Mouse (Mus musculus) neural tube, embryonic 15.5 days (tissue): ENCODE data around the gene Dnajc12. TPM values are rescaled to one million over a fixed set of nuclear protein-coding genes. Genes with fewer than 3 reads are reported as not detected.
A peak's percentile ranks its signal among the peaks of the same experiment; 100 is the strongest.

Source experiments
- ATAC-seq: fragments of 200-750 bp; cut with Nextera tagmentation; 2 replicates; pipeline ENCODE4 v1.8.0; 2017; ENCODE audit warnings: mild to moderate bottlenecking, moderate TSS enrichment, moderate library complexity; ENCODE audit not compliant: low FRiP score
- H3K27ac ChIP-seq: fragments of 300-500 bp; sonication (generic); replicated peaks from 2 replicates; pipeline ENCODE4 v1.5.1; 2015; ENCODE audit warnings: mild to moderate bottlenecking, inconsistent platforms
- H3K27me3 ChIP-seq: fragments of 300-500 bp; sonication (generic); replicated peaks from 2 replicates; pipeline ENCODE4 v1.6.1; 2015; ENCODE audit warnings: inconsistent platforms
- H3K36me3 ChIP-seq: fragments of 300-500 bp; sonication (generic); 2 replicates; pipeline ENCODE4 v1.6.1; 2015; ENCODE audit warnings: inconsistent platforms
- H3K4me1 ChIP-seq: fragments of 300-500 bp; sonication (generic); 2 replicates; pipeline ENCODE4 v1.6.1; 2015; ENCODE audit warnings: inconsistent platforms
- H3K4me2 ChIP-seq: fragments of 300-500 bp; sonication (generic); 2 replicates; pipeline ENCODE4 v1.6.1; 2015; ENCODE audit warnings: inconsistent platforms, mild to moderate bottlenecking, moderate library complexity
- H3K4me3 ChIP-seq: fragments of 300-500 bp; sonication (generic); replicated peaks from 2 replicates; pipeline ENCODE4 v1.5.1; 2015; ENCODE audit warnings: mild to moderate bottlenecking, inconsistent platforms
- H3K9ac ChIP-seq: fragments of 300-500 bp; sonication (generic); replicated peaks from 2 replicates; pipeline ENCODE4 v1.6.1; 2015; ENCODE audit warnings: mild to moderate bottlenecking, inconsistent platforms
- H3K9me3 ChIP-seq: fragments of 300-500 bp; sonication (generic); replicated peaks from 2 replicates; pipeline ENCODE4 v1.6.1; 2016; ENCODE audit warnings: inconsistent platforms
- WGBS: fragments of 180-500 bp; shearing (Covaris S2); methylation state at CpG from one replicate; pipeline ENCODE4 v1.1.7; 2015; ENCODE audit warnings: mixed read lengths; 5-methylcytosine and 5-hydroxymethylcytosine counted together
- polyA plus RNA-seq: library from polyadenylated mRNA; unstranded; fragments of >200 nt; fragmentation: Nextera tagmentation; extraction: Ambion mirVana; gene quantifications from 2 replicates; pipeline ENCODE4 v1.2.1, GENCODE M21; 2015

Gene Dnajc12
- polyA plus RNA-seq, 1 experiment from 2014 or later: 27.5 TPM

DNA sequence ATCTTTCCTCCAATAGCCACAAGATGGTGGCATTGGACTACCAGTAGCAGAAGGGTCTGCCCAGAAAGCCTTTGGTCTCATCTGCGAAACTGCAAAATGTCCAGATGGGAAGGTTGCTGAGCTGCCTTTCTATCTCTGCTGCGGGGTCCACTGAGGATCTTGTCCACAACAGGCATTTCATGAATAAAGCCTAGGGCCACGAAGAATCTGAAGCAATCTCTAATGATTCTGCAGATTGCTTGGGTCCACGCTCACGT lies 40.4 kb downstream of the Dnajc12 start:
- Histone ChIP-seq H3K4me1 (no peaks in the 10 kb centered on the region), H3K27ac (no peak overlapping the region), H3K9me3 (no peaks in the 10 kb centered on the region), H3K27me3 (no peaks in the 10 kb centered on the region), H3K36me3 (no peaks in the 10 kb centered on the region), H3K4me2 (no peak overlapping the region), H3K4me3 (no peak overlapping the region), H3K9ac (no peak overlapping the region)
- ATAC-seq: peak; percentile 41; the same call in 1 of the 2 replicates
- WGBS: 72% methylated on average over 5 of the region's 5 CpGs

DNA sequence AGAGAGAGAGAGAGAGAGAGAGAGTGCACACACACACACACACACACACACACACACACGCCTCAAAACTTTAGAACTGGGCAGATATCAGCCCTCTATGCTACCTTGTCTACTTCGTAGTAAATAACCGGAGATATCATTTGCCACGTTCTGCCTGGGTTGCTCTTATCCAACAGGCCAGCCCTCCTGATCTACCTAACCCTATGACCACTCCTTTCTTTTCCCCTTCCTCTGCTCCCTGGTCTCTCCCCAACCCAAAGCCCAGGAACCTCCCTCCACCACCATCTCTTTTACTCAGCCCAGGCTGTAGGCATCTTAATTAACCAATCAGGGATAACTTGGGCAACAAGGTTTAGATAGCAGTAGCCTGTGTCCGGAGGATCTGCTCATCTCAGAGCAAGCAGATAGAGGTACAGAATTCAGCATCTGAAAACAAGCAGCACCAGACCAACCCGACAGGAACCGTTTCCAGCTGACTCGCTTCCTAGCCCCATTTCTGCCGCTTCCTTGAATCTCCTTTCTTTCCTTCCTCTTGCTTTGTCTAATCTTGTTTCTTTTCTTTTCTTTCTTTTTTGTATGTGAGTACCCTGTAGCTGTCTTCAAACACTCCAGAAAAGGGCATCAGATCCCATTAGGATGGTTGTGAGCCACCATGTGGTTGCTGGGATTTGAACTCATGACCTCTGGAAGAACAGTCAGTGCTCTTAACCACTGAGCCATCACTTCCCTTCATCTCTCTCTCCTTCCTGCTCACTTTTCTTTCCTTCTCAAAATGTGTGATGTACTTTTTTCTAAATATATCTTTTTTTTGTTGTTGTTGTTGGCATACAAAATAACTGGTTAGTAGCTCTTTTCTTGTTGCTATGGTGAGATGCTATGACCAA lies 41.6 kb downstream of the Dnajc12 start:
- Histone ChIP-seq H3K4me3 (no peak overlapping the region), H3K4me2 (no peak overlapping the region), H3K27ac (no peak overlapping the region), H3K9me3 (no peaks in the 10 kb centered on the region), H3K9ac (no peak overlapping the region), H3K27me3 (no peaks in the 10 kb centered on the region), H3K4me1 (peaks cover 6% of the 10 kb centered on the region; the same call in 1 of the 2 replicates), H3K36me3 (no peaks in the 10 kb centered on the region)
- ATAC-seq: no peak
- 86% methylated on average over 9 of the region's 9 CpGs for WGBS

DNA sequence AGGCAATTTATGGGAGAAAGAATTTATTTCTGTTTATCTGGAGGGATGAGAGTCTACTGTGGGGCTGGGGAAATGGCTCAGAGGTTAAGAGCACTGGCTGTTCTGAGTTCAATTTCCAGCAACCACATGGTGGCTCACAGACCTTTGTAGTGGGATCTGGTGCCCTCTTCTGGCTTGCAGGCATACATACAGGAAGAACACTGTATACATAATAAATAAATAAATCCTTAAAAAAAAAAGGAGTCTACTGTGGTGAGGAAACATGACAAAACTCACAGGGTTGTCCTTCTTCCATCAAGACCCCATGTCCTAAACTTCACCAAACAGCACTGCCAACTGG lies 42.2 kb downstream of the Dnajc12 start:
- ATAC-seq: no peak

DNA sequence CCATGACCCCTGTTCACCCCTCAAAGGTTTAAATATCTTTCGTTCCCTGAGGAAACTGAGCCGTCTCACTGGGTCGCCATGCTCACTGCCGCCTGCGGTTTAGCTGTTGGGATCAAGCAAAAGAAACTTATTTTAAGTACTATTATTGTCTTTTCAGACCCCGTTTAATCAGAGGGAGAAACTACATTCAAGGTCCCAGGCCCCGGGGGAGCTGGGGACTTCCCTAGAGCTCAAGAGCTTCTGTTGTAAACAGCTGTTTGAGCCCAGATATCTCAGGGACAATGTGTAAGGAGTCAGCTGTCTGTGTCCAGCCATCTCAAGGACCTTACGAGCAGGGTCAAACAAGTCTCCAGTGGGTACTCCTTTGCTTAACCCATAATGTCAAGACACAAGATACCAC lies 44.9 kb downstream of the Dnajc12 start:
- peaks cover 6% of the 10 kb centered on the region; the same call in 1 of the 2 replicates for H3K4me1 ChIP-seq
- 85% methylated on average over 8 of the region's 8 CpGs for WGBS
- no peak overlapping the region for H3K4me2 ChIP-seq
- H3K36me3 ChIP-seq: no peaks in the 10 kb centered on the region
- ATAC-seq: no peak
- H3K9ac ChIP-seq: no peak overlapping the region
- no peaks in the 10 kb centered on the region for H3K27me3 ChIP-seq
- H3K27ac ChIP-seq: no peak overlapping the region
- H3K4me3 ChIP-seq: no peak overlapping the region
- no peaks in the 10 kb centered on the region for H3K9me3 ChIP-seq

More for the DNA sequence above, 42.2 kb downstream of the Dnajc12 start:
- Histone ChIP-seq H3K27me3 (no peaks in the 10 kb centered on the region), H3K27ac (no peak overlapping the region), H3K9me3 (no peaks in the 10 kb centered on the region), H3K4me3 (no peak overlapping the region), H3K9ac (no peak overlapping the region), H3K36me3 (no peaks in the 10 kb centered on the region), H3K4me2 (no peak overlapping the region), H3K4me1 (peaks cover 6% of the 10 kb centered on the region; the same call in 1 of the 2 replicates)

DNA sequence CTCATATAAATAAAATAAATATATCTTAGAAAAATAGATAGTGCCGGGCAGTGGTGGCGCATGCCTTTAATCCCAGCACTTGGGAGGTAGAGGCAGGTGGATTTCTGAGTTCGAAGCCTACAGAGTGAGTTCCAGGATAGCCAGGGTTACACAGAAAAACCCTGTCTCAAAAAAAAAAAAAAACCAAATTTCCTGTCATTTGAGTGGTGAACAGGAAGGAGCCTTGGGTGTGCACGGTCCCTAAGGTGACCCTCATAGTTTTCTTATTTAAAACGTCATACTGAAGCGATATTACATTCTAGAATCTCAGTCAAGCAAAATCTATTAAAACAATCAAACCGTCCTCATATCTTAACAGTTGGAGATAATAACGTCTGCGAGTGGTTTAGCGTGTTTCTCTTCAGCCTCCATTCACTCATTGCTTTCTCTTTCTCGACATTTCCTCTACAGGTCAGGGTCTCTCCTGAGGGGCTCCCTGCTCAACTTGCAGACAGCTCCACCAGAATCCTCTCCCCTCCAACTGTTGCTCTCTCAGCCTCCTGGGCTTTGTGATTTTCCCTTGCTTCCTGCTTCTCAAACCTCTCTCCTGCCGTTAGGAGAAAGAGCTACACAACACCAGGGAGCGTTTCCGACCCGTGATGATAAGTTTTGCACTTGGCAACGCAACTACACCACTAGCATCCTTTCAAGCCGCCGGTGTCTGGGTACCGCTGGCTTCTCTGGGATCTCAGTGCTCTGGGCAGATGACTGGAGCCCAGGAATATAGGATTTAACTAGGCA lies 46.2 kb downstream of the Dnajc12 start:
- no peak; the same call in 1 of the 2 replicates for ATAC-seq
- Histone ChIP-seq H3K4me1 (peaks cover 6% of the 10 kb centered on the region; the same call in 1 of the 2 replicates), H3K27ac (peak overlapping the region; percentile 48), H3K4me2 (peak overlapping the region; percentile 80), H3K9ac (peak overlapping the region; percentile 56), H3K36me3 (no peaks in the 10 kb centered on the region), H3K4me3 (peak overlapping the region; percentile 74), H3K9me3 (no peaks in the 10 kb centered on the region), H3K27me3 (no peaks in the 10 kb centered on the region)
- WGBS: 27% methylated on average over 19 of the region's 19 CpGs

DNA sequence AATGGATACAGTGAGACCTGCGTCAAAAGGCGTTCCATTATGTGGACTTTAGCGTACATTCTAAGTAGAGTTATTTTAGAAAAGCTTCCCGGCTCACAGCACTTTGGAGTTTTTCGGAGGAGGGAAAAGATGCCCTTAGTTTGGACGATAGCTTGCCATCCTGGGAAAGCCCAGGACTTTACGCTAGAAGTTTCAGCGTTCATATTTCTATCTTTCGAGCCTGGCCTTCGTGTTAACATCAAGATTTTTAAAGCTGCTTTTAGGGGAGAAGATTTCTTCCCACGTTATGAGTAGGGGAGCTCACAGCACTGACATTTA lies 46.7 kb downstream of the Dnajc12 start:
- Histone ChIP-seq H3K9me3 (no peaks in the 10 kb centered on the region), H3K27me3 (no peaks in the 10 kb centered on the region), H3K4me3 (peak overlapping the region; percentile 74), H3K4me1 (peaks cover 6% of the 10 kb centered on the region; the same call in 1 of the 2 replicates), H3K36me3 (no peaks in the 10 kb centered on the region), H3K9ac (peak overlapping the region; percentile 56), H3K27ac (peak overlapping the region; percentile 48), H3K4me2 (peak overlapping the region; percentile 80)
- no peak for ATAC-seq
- WGBS: 2% methylated on average over 11 of the region's 11 CpGs

DNA sequence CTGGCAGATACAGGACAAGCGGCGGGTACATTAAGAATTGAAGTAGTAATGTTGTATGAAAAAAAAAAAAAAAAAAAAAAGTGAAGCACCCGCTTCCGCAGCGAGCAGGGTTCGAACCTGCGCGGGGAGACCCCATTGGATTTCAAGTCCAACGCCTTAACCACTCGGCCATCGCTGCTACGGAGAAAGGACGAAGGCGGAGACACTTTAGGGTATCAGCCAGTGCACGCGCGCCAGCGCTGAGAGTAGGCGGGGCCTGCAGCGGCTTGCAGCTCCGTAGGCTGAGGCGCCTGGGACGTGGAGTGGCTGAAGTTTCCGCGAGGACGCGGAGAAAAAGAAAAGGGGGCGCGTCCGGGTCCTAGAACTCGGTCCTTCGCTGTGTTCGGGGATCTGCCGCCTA lies 47.1 kb downstream of the Dnajc12 start:
- Histone ChIP-seq H3K9ac (peak overlapping the region; percentile 56), H3K27me3 (no peaks in the 10 kb centered on the region), H3K9me3 (no peaks in the 10 kb centered on the region), H3K4me1 (peaks cover 6% of the 10 kb centered on the region; the same call in 1 of the 2 replicates), H3K36me3 (no peaks in the 10 kb centered on the region), H3K27ac (peak overlapping the region; percentile 83), H3K4me3 (peak overlapping the region; percentile 74), H3K4me2 (peak overlapping the region; percentile 80)
- ATAC-seq: peak; percentile 94
- under 1% methylated on average over 34 of the region's 34 CpGs for WGBS

DNA sequence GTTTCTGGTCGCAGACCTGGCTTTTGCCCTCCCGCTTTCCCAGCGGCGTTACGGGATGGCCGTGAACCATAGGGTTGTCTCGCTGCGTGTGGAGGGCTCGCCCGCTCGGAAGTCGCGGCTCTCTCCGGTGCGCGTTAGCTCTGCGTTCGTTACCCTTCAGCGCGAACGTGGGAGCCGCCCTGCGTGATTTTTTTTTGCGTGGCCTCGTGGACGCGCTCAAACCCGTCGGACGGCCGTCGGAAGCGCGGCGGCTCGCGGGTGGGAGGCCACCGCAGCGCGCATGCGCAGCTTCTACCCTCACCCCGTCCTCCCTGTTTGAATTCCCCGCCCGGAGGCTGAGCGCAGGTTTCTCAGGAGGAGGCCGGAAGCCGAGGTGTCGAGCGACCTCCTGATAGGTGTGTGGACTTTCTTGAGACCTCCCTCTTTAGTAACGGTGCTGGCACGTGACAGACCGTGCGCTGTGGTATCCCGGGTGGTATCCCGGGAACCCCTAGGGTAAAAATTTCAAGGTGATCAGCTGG lies 47.6 kb downstream of the Dnajc12 start, which contains the start of gene Ctnna3:
Ctnna3 (plus strand) TSS at position 314 of the 521 bp plus-strand sequence.
- Histone ChIP-seq H3K4me1 (peaks cover 6% of the 10 kb centered on the region; the same call in 1 of the 2 replicates), H3K36me3 (no peaks in the 10 kb centered on the region), H3K4me2 (peak within 1 kb of the TSS; percentile 80), H3K4me3 (peak within 1 kb of the TSS; percentile 74), H3K9ac (peak within 1 kb of the TSS; percentile 56), H3K27me3 (no peaks in the 10 kb centered on the region), H3K9me3 (no peaks in the 10 kb centered on the region), H3K27ac (peak within 1 kb of the TSS; percentile 83)
- WGBS: under 1% methylated on average over 55 of the region's 55 CpGs
- peak; percentile 97 for ATAC-seq

DNA sequence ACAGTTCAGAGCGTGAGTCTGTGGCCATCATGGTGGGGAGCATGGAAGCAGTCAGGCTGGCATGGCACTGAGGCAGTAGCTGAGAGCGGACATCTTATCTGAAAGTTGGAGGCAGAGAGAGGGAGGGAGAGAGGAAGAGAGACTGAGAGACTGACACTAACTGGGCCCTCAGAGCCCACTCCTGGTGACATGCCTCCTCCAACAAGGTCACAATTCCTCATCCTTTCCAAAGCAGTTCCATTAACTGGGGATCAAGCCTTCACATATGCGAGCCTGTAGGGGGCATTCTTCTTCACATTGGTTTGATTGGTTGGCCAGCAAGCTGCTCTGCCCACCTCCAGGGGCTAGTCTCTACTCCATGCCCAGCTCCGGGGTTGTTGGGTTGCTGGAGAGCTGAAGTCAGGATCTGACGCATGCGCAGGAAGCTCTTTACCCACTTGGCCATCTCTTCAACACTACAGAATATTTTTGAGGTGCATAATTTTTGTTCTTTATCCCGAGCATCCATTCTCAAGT lies 49.0 kb downstream of the Dnajc12 start:
- H3K27me3 ChIP-seq: no peaks in the 10 kb centered on the region
- H3K4me3 ChIP-seq: no peak overlapping the region
- H3K9ac ChIP-seq: no peak overlapping the region
- no peaks in the 10 kb centered on the region for H3K9me3 ChIP-seq
- no peak overlapping the region for H3K27ac ChIP-seq
- 92% methylated on average over 7 of the region's 7 CpGs for WGBS
- no peak for ATAC-seq
- H3K4me2 ChIP-seq: no peak overlapping the region
- peaks cover 6% of the 10 kb centered on the region; the same call in 1 of the 2 replicates for H3K4me1 ChIP-seq
- H3K36me3 ChIP-seq: no peaks in the 10 kb centered on the region

DNA sequence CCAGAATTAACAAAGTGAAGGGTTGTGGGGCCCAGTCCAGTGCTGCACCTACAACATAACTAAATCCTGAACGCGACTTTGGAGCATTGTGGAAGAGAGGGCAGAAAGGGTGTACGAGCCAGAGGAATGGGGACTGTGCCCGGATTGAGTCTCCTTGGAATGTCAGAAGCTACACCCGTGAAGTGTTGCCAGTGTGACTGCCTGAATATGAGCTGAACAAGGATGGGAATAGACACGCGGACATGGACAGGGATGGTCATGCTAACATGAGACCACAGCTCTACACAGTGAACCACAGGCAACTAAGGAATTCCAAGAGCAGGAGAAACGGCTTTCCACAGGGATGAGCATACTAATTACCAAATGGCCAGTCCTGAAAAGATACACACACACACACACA lies 49.9 kb downstream of the Dnajc12 start:
- no peaks in the 10 kb centered on the region for H3K27me3 ChIP-seq
- no peaks in the 10 kb centered on the region for H3K36me3 ChIP-seq
- H3K27ac ChIP-seq: no peak overlapping the region
- WGBS: 92% methylated on average over 8 of the region's 8 CpGs
- H3K4me2 ChIP-seq: no peak overlapping the region
- H3K9ac ChIP-seq: no peak overlapping the region
- no peak overlapping the region for H3K4me3 ChIP-seq
- no peak for ATAC-seq
- H3K4me1 ChIP-seq: peaks cover 6% of the 10 kb centered on the region; the same call in 1 of the 2 replicates
- H3K9me3 ChIP-seq: no peaks in the 10 kb centered on the region

DNA sequence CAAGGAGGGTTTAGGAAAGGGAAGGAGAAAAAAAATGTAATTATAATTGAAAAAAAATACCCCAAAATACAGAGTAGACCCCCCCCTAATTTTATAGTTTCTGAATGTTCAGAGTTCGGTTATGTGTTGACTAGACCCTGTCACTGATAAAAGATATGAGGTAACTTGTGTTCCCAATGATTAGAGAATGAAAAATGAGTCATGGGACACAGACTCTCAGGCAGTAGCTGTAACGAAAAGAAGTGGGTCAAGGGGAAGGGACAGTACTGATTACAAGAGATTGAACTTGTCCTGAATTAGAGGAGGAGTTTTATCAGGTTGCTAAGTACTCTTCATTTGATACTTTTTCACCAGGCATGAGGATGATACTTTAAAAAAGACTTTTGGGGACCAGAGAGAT lies 50.6 kb downstream of the Dnajc12 start:
- H3K9ac ChIP-seq: no peak overlapping the region
- no peak overlapping the region for H3K4me2 ChIP-seq
- H3K4me3 ChIP-seq: no peak overlapping the region
- WGBS: 95% methylated on average over 2 of the region's 2 CpGs
- H3K9me3 ChIP-seq: no peaks in the 10 kb centered on the region
- no peaks in the 10 kb centered on the region for H3K36me3 ChIP-seq
- ATAC-seq: no peak
- H3K27me3 ChIP-seq: no peaks in the 10 kb centered on the region
- H3K4me1 ChIP-seq: peaks cover 6% of the 10 kb centered on the region; the same call in 1 of the 2 replicates
- H3K27ac ChIP-seq: no peak overlapping the region
